10 mouse cellular contexts compared by ENCODE assay signal in the genomic region with DNA sequence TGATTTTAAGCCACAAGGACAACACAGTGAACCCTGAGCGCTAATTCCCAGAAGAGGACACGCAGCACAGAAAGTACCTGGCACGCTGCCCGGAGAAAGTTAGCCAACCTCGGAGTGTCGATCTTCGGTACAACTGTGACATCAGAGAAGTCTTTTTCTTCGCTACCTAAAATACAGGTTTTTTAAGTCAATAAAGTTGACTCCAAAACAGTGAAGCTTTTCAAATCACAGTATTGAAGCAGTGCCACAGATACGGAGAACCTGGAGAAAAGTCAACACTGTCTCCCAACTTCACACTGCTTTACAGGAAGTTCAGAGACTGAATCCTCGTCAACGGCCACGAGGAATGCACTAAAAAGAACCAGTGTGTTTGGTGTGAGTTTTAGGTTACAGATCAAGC. TPM values are rescaled to one million over a fixed set of nuclear protein-coding genes. Genes with fewer than 3 reads are reported as not detected.
DNase-seq lines count a peak whose midpoint lies in the region; ATAC-seq and TF ChIP-seq lines count a peak whose summit lies in the region.
"Had no signal": no experiment of that assay in that cellular context is flagged by ENCODE, and none has a peak within 500 bp of the region (broad histone marks: within the 10 kb centered on the region; RNA-seq: fewer than 3 reads in every experiment).

No protein-coding gene starts in this region.

- DNase-seq in layer of hippocampus, postnatal 10 days (ENCODE audit: low spot score in 2 of 2): peak; percentile 16 to 43
- no peak for DNase-seq in layer of hippocampus, postnatal 36 days
- DNase-seq in adrenal gland, postnatal 10 days: peak; percentile 90
- peak; percentile 70 for DNase-seq in gonadal fat pad, adult 2 months (ENCODE audit: low read depth)
- DNase-seq in lung, adult 2 months: peak; percentile 71
- DNase-seq in urinary bladder, adult 2 months (ENCODE audit: low spot score): peak; percentile 63
- no peak for DNase-seq in thymus, postnatal 25 days

- no peak for TF ChIP-seq POLR2A in lung, adult 2 months (IDR thresholded peaks at IDR 0.05; ENCODE audit: borderline replicate concordance, extremely low read depth, low read depth, low read length)

- no peak for TF ChIP-seq CTCF in lung, adult 2 months (IDR thresholded peaks at IDR 0.05; ENCODE audit: insufficient read depth, low read length)

- no peak for ATAC-seq in monocyte, adult 5-6 weeks (replicated peaks; ENCODE audit: insufficient number of reproducible peaks, low FRiP score, low TSS enrichment, poor library complexity, severe bottlenecking)

- H3K4me1 ChIP-seq in lung, adult 2 months (ENCODE audit: control insufficient read depth, insufficient read depth, low read length): no peaks in the 10 kb centered on the region
- H3K4me1 ChIP-seq: hindbrain, embryonic 15.5 days had no signal

- 32% methylated on average over 12 of the region's 12 CpGs for WGBS in lung, adult 2 months

- H3K4me3 ChIP-seq in lung, adult 2 months (replicated peaks; ENCODE audit: extremely low read depth, low read depth, low read length): no peak overlapping the region
- H3K4me3 ChIP-seq: hindbrain, embryonic 15.5 days had no signal

RNA-seq across cellular contexts. Expression of a gene that starts 31.2 kb away (rescaled TPM):
- total RNA-seq in layer of hippocampus, postnatal 10 days (2021): 10 to 100 TPM; 12.6 to 15.6 TPM
- 10 to 100 TPM; 17.2 to 17.6 TPM for total RNA-seq in layer of hippocampus, postnatal 36 days (2021)
- 10 to 100 TPM; 11.8 to 12.1 TPM for total RNA-seq in adrenal gland, postnatal 10 days (2021)
- polyA plus RNA-seq in gonadal fat pad, adult 2 months (2012; rRNA removed): 7.5 and 7.6 TPM in 2 replicates
- 5.7 and 7.5 TPM in 2 replicates for polyA plus RNA-seq in lung, adult 2 months (2012; rRNA removed)
- 12.5 and 16.4 TPM in 2 replicates for polyA plus RNA-seq in urinary bladder, adult 2 months (2012; rRNA removed)
- 0.29 TPM in 1 of 3 replicates, not detected in the others for total RNA-seq in monocyte, adult 5-6 weeks (2017)

RNA-seq across cellular contexts. Expression of a gene that starts 43.6 kb away (rescaled TPM):
- total RNA-seq in layer of hippocampus, postnatal 10 days (2021): not detected
- total RNA-seq in layer of hippocampus, postnatal 36 days (2021): not detected
- not detected for total RNA-seq in adrenal gland, postnatal 10 days (2021)
- not detected in 2 replicates for polyA plus RNA-seq in gonadal fat pad, adult 2 months (2012; rRNA removed)
- polyA plus RNA-seq in lung, adult 2 months (2012; rRNA removed): not detected in 2 replicates
- not detected in 2 replicates for polyA plus RNA-seq in urinary bladder, adult 2 months (2012; rRNA removed)
- not detected in 3 replicates for total RNA-seq in monocyte, adult 5-6 weeks (2017)
- total RNA-seq: neutrophil, adult 5-6 weeks had no signal
- polyA plus RNA-seq: hindbrain, embryonic 15.5 days had no signal

RNA-seq across cellular contexts. Expression of a gene that starts 49.4 kb away (rescaled TPM):
- 10 to 100 TPM; 63.2 to 67.0 TPM for total RNA-seq in layer of hippocampus, postnatal 10 days (2021)
- 10 to 100 TPM; 71.7 to 72.9 TPM for total RNA-seq in layer of hippocampus, postnatal 36 days (2021)
- total RNA-seq in adrenal gland, postnatal 10 days (2021): 10 to 100 TPM; 42.2 to 46.8 TPM
- polyA plus RNA-seq in gonadal fat pad, adult 2 months (2012; rRNA removed): 17.3 and 24.2 TPM in 2 replicates
- 13.9 and 15.0 TPM in 2 replicates for polyA plus RNA-seq in lung, adult 2 months (2012; rRNA removed)
- polyA plus RNA-seq in urinary bladder, adult 2 months (2012; rRNA removed): 21.5 and 34.7 TPM in 2 replicates
- total RNA-seq in monocyte, adult 5-6 weeks (2017): 96.6 to 130 TPM (median 98.1 TPM) in 3 replicates

Comparison
In these comparisons a context has a peak if more than half of its experiments do, and no peak if none do; other contexts are left out.
1. DNase-seq: peak in layer of hippocampus, postnatal 10 days (2 of 2), adrenal gland, postnatal 10 days (single experiment), gonadal fat pad, adult 2 months (single experiment), lung, adult 2 months (single experiment) and urinary bladder, adult 2 months (single experiment); none in layer of hippocampus, postnatal 36 days (0 of 2) and thymus, postnatal 25 days (single experiment).